Mouse (Mus musculus): Measurements from ENCODE around the gene Dnaaf5. TPM values are rescaled to one million over a fixed set of nuclear protein-coding genes. Genes with fewer than 3 reads are reported as not detected.

Gene Dnaaf5
- polyA plus RNA-seq, 1 experiment: 24.5 TPM

GRCm38 (mm10) chr5:139216774-139217173, 66.8 kb downstream of the Dnaaf5 start:
- DNase-seq: no peak
- 85% methylated on average over 3 of the region's 3 CpGs for WGBS
- Histone ChIP-seq H3K4me1 (ENCODE audit: control insufficient read depth, insufficient read depth, low read length) (peaks cover 18% of the 10 kb centered on the region), H3K4me3 (replicated peaks; ENCODE audit: extremely low read depth, low read depth, low read length) (no peak overlapping the region)
- TF ChIP-seq CTCF (IDR thresholded peaks at IDR 0.05; ENCODE audit: insufficient read depth, low read length): no peak
- TF ChIP-seq POLR2A (IDR thresholded peaks at IDR 0.05; ENCODE audit: borderline replicate concordance, extremely low read depth, low read depth, low read length): no peak

- no peak overlapping the region for H3K4me3 ChIP-seq (replicated peaks; ENCODE audit: extremely low read depth, low read depth, low read length)
- no peak for DNase-seq
These were observed 70.0 kb downstream of the Dnaaf5 start for GRCm38 (mm10) chr5:139220006-139220515.

GRCm38 (mm10) chr5:139220610-139221009, 70.6 kb downstream of the Dnaaf5 start:
- Histone ChIP-seq H3K4me3 (replicated peaks; ENCODE audit: extremely low read depth, low read depth, low read length) (no peak overlapping the region), H3K4me1 (ENCODE audit: control insufficient read depth, insufficient read depth, low read length) (peaks cover 14% of the 10 kb centered on the region)
- no peak for DNase-seq
- TF ChIP-seq POLR2A (IDR thresholded peaks at IDR 0.05; ENCODE audit: borderline replicate concordance, extremely low read depth, low read depth, low read length) (no peak), CTCF (IDR thresholded peaks at IDR 0.05; ENCODE audit: insufficient read depth, low read length) (no peak)
- 48% methylated on average over 4 of the region's 4 CpGs for WGBS

More at GRCm38 (mm10) chr5:139220006-139220515, 70.0 kb downstream of the Dnaaf5 start:
- 48% methylated on average over 4 of the region's 4 CpGs for WGBS
- TF ChIP-seq CTCF (IDR thresholded peaks at IDR 0.05; ENCODE audit: insufficient read depth, low read length) (no peak), POLR2A (IDR thresholded peaks at IDR 0.05; ENCODE audit: borderline replicate concordance, extremely low read depth, low read depth, low read length) (no peak)
- H3K4me1 ChIP-seq (ENCODE audit: control insufficient read depth, insufficient read depth, low read length): peaks cover 14% of the 10 kb centered on the region

- TF ChIP-seq POLR2A (IDR thresholded peaks at IDR 0.05; ENCODE audit: borderline replicate concordance, extremely low read depth, low read depth, low read length) (no peak), CTCF (IDR thresholded peaks at IDR 0.05; ENCODE audit: insufficient read depth, low read length) (no peak)
These were observed 73.3 kb downstream of the Dnaaf5 start for GRCm38 (mm10) chr5:139223331-139223730.

GRCm38 (mm10) chr5:139227236-139227635, 77.2 kb downstream of the Dnaaf5 start:
- DNase-seq: no peak
- H3K4me1 ChIP-seq (ENCODE audit: control insufficient read depth, insufficient read depth, low read length): no peaks in the 10 kb centered on the region
- no peak for TF ChIP-seq POLR2A (IDR thresholded peaks at IDR 0.05; ENCODE audit: borderline replicate concordance, extremely low read depth, low read depth, low read length)
- TF ChIP-seq CTCF (IDR thresholded peaks at IDR 0.05; ENCODE audit: insufficient read depth, low read length): no peak
- no peak overlapping the region for H3K4me3 ChIP-seq (replicated peaks; ENCODE audit: extremely low read depth, low read depth, low read length)
- WGBS: 93% methylated on average over 4 of the region's 4 CpGs

More at GRCm38 (mm10) chr5:139223331-139223730, 73.3 kb downstream of the Dnaaf5 start:
- Histone ChIP-seq H3K4me1 (ENCODE audit: control insufficient read depth, insufficient read depth, low read length) (peaks cover 14% of the 10 kb centered on the region), H3K4me3 (replicated peaks; ENCODE audit: extremely low read depth, low read depth, low read length) (no peak overlapping the region)
- no peak for DNase-seq
- 97% methylated on average over 10 of the region's 10 CpGs for WGBS

GRCm38 (mm10) chr5:139227645-139228044, 77.6 kb downstream of the Dnaaf5 start:
- no peak for DNase-seq
- Histone ChIP-seq H3K4me3 (replicated peaks; ENCODE audit: extremely low read depth, low read depth, low read length) (no peak overlapping the region), H3K4me1 (ENCODE audit: control insufficient read depth, insufficient read depth, low read length) (no peaks in the 10 kb centered on the region)
- no peak for TF ChIP-seq CTCF (IDR thresholded peaks at IDR 0.05; ENCODE audit: insufficient read depth, low read length)
- WGBS: 100% methylated on average over 2 of the region's 2 CpGs

- no peak for DNase-seq
- Histone ChIP-seq H3K4me3 (replicated peaks; ENCODE audit: extremely low read depth, low read depth, low read length) (no peak overlapping the region), H3K4me1 (ENCODE audit: control insufficient read depth, insufficient read depth, low read length) (no peaks in the 10 kb centered on the region)
- WGBS: 96% methylated on average over 3 of the region's 3 CpGs
- no peak for TF ChIP-seq CTCF (IDR thresholded peaks at IDR 0.05; ENCODE audit: insufficient read depth, low read length)
These were observed 78.3 kb downstream of the Dnaaf5 start for GRCm38 (mm10) chr5:139228318-139228717.

GRCm38 (mm10) chr5:139229716-139230115, 79.7 kb downstream of the Dnaaf5 start:
- Histone ChIP-seq H3K4me3 (replicated peaks; ENCODE audit: extremely low read depth, low read depth, low read length) (no peak overlapping the region), H3K4me1 (ENCODE audit: control insufficient read depth, insufficient read depth, low read length) (no peaks in the 10 kb centered on the region)
- no peak for DNase-seq
- TF ChIP-seq POLR2A (IDR thresholded peaks at IDR 0.05; ENCODE audit: borderline replicate concordance, extremely low read depth, low read depth, low read length) (no peak), CTCF (IDR thresholded peaks at IDR 0.05; ENCODE audit: insufficient read depth, low read length) (no peak)
- WGBS: 92% methylated on average over 3 of the region's 3 CpGs

GRCm38 (mm10) chr5:139232083-139232482, 82.1 kb downstream of the Dnaaf5 start:
- TF ChIP-seq CTCF (IDR thresholded peaks at IDR 0.05; ENCODE audit: insufficient read depth, low read length): no peak
- TF ChIP-seq POLR2A (IDR thresholded peaks at IDR 0.05; ENCODE audit: borderline replicate concordance, extremely low read depth, low read depth, low read length): no peak
- DNase-seq: no peak
- WGBS: 78% methylated on average over 3 of the region's 3 CpGs

GRCm38 (mm10) chr5:139234423-139234822, 84.4 kb downstream of the Dnaaf5 start:
- Histone ChIP-seq H3K4me1 (ENCODE audit: control insufficient read depth, insufficient read depth, low read length) (no peaks in the 10 kb centered on the region), H3K4me3 (replicated peaks; ENCODE audit: extremely low read depth, low read depth, low read length) (no peak overlapping the region)
- WGBS: 93% methylated on average over 4 of the region's 4 CpGs
- TF ChIP-seq CTCF (IDR thresholded peaks at IDR 0.05; ENCODE audit: insufficient read depth, low read length) (no peak), POLR2A (IDR thresholded peaks at IDR 0.05; ENCODE audit: borderline replicate concordance, extremely low read depth, low read depth, low read length) (no peak)
- DNase-seq: no peak

More at GRCm38 (mm10) chr5:139232083-139232482, 82.1 kb downstream of the Dnaaf5 start:
- no peak overlapping the region for H3K4me3 ChIP-seq (replicated peaks; ENCODE audit: extremely low read depth, low read depth, low read length)
- H3K4me1 ChIP-seq (ENCODE audit: control insufficient read depth, insufficient read depth, low read length): no peaks in the 10 kb centered on the region

Other genes starting within 250 kb of the Dnaaf5 start
- 91.5 and 105 TPM in 2 replicates for gene Pdgfa, start 152.9 kb upstream of the Dnaaf5 start, polyA plus RNA-seq (2012; rRNA removed)
- 18.8 and 19.5 TPM in 2 replicates for gene Prkar1b, start 222 bp upstream of the Dnaaf5 start, polyA plus RNA-seq (2012; rRNA removed)
- gene Sun1, start 50.4 kb downstream of the Dnaaf5 start, polyA plus RNA-seq (2012; rRNA removed): 48.5 and 57.9 TPM in 2 replicates
- 105 and 162 TPM in 2 replicates for gene Get4, start 102.1 kb downstream of the Dnaaf5 start, polyA plus RNA-seq (2012; rRNA removed)
- gene Adap1, start 175.4 kb downstream of the Dnaaf5 start, polyA plus RNA-seq (2012; rRNA removed): 12.1 and 13.8 TPM in 2 replicates
- gene Cox19, start 201.2 kb downstream of the Dnaaf5 start, polyA plus RNA-seq (2012; rRNA removed): 51.7 and 61.9 TPM in 2 replicates
- 0.33 TPM in 1 of 2 replicates, not detected in the other for gene Cyp2w1, start 202.4 kb downstream of the Dnaaf5 start, polyA plus RNA-seq (2012; rRNA removed)
- 75.7 and 93.4 TPM in 2 replicates for gene Gpr146, start 227.5 kb downstream of the Dnaaf5 start, polyA plus RNA-seq (2012; rRNA removed)